ENCODE assay signal across 8 mouse cellular contexts in genomic region chr2:14295334-14295733, GRCm38 (mm10).
A peak's percentile ranks its signal among the peaks of the same experiment; 100 is the strongest.
DNase-seq lines count a peak whose midpoint lies in the region; ATAC-seq and TF ChIP-seq lines count a peak whose summit lies in the region.

No protein-coding gene starts in this region.

- H3K4me1 ChIP-seq in kidney, embryonic 15.5 days, result no peaks in the 10 kb centered on the region
- no peaks in the 10 kb centered on the region for H3K4me1 ChIP-seq in liver, adult 2 months (ENCODE audit: control insufficient read depth, insufficient read depth, low read length)
- H3K4me1 ChIP-seq in stomach, postnatal 0 days (replicated peaks; ENCODE audit: control insufficient read depth, insufficient read depth), result no peaks in the 10 kb centered on the region

- 28% methylated on average over 5 of the region's 5 CpGs for WGBS in kidney, embryonic 15.5 days
- 37% methylated on average over 5 of the region's 5 CpGs for WGBS in liver, adult 2 months
- 21% methylated on average over 5 of the region's 5 CpGs for WGBS in stomach, postnatal 0 days

- TF ChIP-seq POLR2A in liver, adult 2 months (IDR thresholded peaks at IDR 0.05; ENCODE audit: extremely low read depth, insufficient read depth, low read length), result no peak

- H3K79me2 ChIP-seq in liver, adult 2 months (ENCODE audit: control insufficient read depth, insufficient read depth, low read length), result no peaks in the 10 kb centered on the region

- no peak overlapping the region for H3K4me3 ChIP-seq in kidney, embryonic 15.5 days (replicated peaks)
- H3K4me3 ChIP-seq in liver, adult 2 months (ENCODE audit: insufficient read depth, low read depth, low read length), result no peak overlapping the region
- H3K4me3 ChIP-seq in stomach, postnatal 0 days (ENCODE audit: low read depth, low read length), result no peak overlapping the region

- DNase-seq in 3134 (ENCODE audit: extremely low read depth, insufficient read length, low spot score), result peak; percentile 39
- peak; percentile 86 to 96 for DNase-seq in adrenal gland, adult (ENCODE audit: inconsistent age in 2 of 2, low spot score in 1 of 2)
- peak; percentile 92 for DNase-seq in embryo, embryonic 10.5 days (ENCODE audit: low spot score)
- peak; percentile 10 for DNase-seq in gonadal fat pad, adult 2 months (ENCODE audit: low read depth)
- peak; percentile 63 for DNase-seq in liver, adult 2 months (ENCODE audit: extremely low read depth, low read depth, low spot score)
- DNase-seq in natural killer cell, adult 2 months (ENCODE audit: low spot score in 2 of 2), result peak; percentile 52 to 85
- peak; percentile 90 for DNase-seq in stomach, postnatal 0 days (ENCODE audit: low spot score)

- ATAC-seq in kidney, embryonic 15.5 days (replicated peaks; ENCODE audit: low FRiP score), result peak; percentile 56
- peak; percentile 68 for ATAC-seq in stomach, postnatal 0 days (ENCODE audit: low FRiP score, low TSS enrichment)

- no peaks in the 10 kb centered on the region for H3K27me3 ChIP-seq in kidney, embryonic 15.5 days
- no peaks in the 10 kb centered on the region for H3K27me3 ChIP-seq in liver, adult 2 months (ENCODE audit: control insufficient read depth, insufficient read depth, low read length)
- H3K27me3 ChIP-seq in stomach, postnatal 0 days (ENCODE audit: control insufficient read depth, insufficient read depth, low read length), result no peaks in the 10 kb centered on the region

- H3K9me3 ChIP-seq in kidney, embryonic 15.5 days (replicated peaks), result no peaks in the 10 kb centered on the region
- no peaks in the 10 kb centered on the region for H3K9me3 ChIP-seq in stomach, postnatal 0 days (ENCODE audit: control insufficient read depth, low read length)

- H3K36me3 ChIP-seq in kidney, embryonic 15.5 days, result no peaks in the 10 kb centered on the region
- peaks cover 4% of the 10 kb centered on the region; the same call in 1 of the 2 replicates for H3K36me3 ChIP-seq in liver, adult 2 months (ENCODE audit: control insufficient read depth, insufficient read depth, low read length)
- H3K36me3 ChIP-seq in stomach, postnatal 0 days (ENCODE audit: control insufficient read depth, insufficient read depth, low read length), result no peaks in the 10 kb centered on the region

- TF ChIP-seq EP300 in stomach, postnatal 0 days (optimal IDR thresholded peaks at IDR 0.05), result no peak

- H3K27ac ChIP-seq in kidney, embryonic 15.5 days, result no peak overlapping the region
- H3K27ac ChIP-seq in liver, adult 2 months (replicated peaks; ENCODE audit: insufficient read depth, low read depth, low read length), result no peak overlapping the region
- no peak overlapping the region for H3K27ac ChIP-seq in stomach, postnatal 0 days (replicated peaks)

- H3K4me2 ChIP-seq in kidney, embryonic 15.5 days, result no peak overlapping the region
- no peak overlapping the region for H3K4me2 ChIP-seq in stomach, postnatal 0 days (replicated peaks; ENCODE audit: low read depth)

- TF ChIP-seq CTCF in liver, adult 2 months (IDR thresholded peaks at IDR 0.05; ENCODE audit: low read depth, low read length), result peak; percentile 91
- TF ChIP-seq CTCF in stomach, postnatal 0 days (IDR thresholded peaks at IDR 0.05; ENCODE audit: low read depth), result peak; percentile 100

- H3K9ac ChIP-seq in kidney, embryonic 15.5 days, result no peak overlapping the region
- H3K9ac ChIP-seq in liver, adult 2 months (ENCODE audit: low read depth, low read length), result no peak overlapping the region
- no peak overlapping the region for H3K9ac ChIP-seq in stomach, postnatal 0 days (ENCODE audit: low read length)

Comparison
In these comparisons a context has a peak if more than half of its experiments do, and no peak if none do; other contexts are left out.
1. DNase-seq: peak in every context shown above with its lines; median percentile 92 in embryo, embryonic 10.5 days; 91 in adrenal gland, adult; 90 in stomach, postnatal 0 days; 68 in natural killer cell, adult 2 months; 63 in liver, adult 2 months; 39 in 3134; 10 in gonadal fat pad, adult 2 months.